Mouse (Mus musculus) ovary, adult 2 months (tissue): ENCODE data around the gene Cnbd2. TPM values are rescaled to one million over a fixed set of nuclear protein-coding genes. Genes with fewer than 3 reads are reported as not detected.

ENCODE experiments used
- polyA plus RNA-seq: library from polyadenylated mRNA; depleted of rRNA; stranded (reverse); fragments of >200 nt; gene quantifications from 2 replicates; pipeline ENCODE4 v1.2.3, GENCODE M21; 2012; rRNA removed

The Cnbd2 gene
- polyA plus RNA-seq: 1.2 and 1.5 TPM in 2 replicates

GRCm38 (mm10) chr2:156312297-156312897 is at the start of gene Cnbd2, which contains the start of gene Scand1:
Cnbd2 (plus strand) TSS chr2:156312299.
Scand1 (minus strand) TSS chr2:156312704.

GRCm38 (mm10) chr2:156420694-156421380 is 108.7 kb downstream of the Cnbd2 start, which contains the start of gene Epb41l1:
Epb41l1 (plus strand) TSS chr2:156420909.

Other genes starting within 250 kb of the Cnbd2 start
- gene Spag4, start 247.1 kb upstream of the Cnbd2 start, polyA plus RNA-seq: 3.5 and 4.3 TPM in 2 replicates
- 100 and 120 TPM in 2 replicates for gene Cpne1, start 200.3 kb upstream of the Cnbd2 start, polyA plus RNA-seq
- 7.3 and 30.1 TPM in 2 replicates for gene Rbm12, start 200.3 kb upstream of the Cnbd2 start, polyA plus RNA-seq
- 0.69 and 1.3 TPM in 2 replicates for gene Gm28036, start 185.2 kb upstream of the Cnbd2 start, polyA plus RNA-seq
- gene Romo1, start 168.3 kb upstream of the Cnbd2 start, polyA plus RNA-seq: 334 and 385 TPM in 2 replicates
- 77.6 and 79.5 TPM in 2 replicates for gene Nfs1, start 168.1 kb upstream of the Cnbd2 start, polyA plus RNA-seq
- 64.9 and 70.8 TPM in 2 replicates for gene Rbm39, start 132.1 kb upstream of the Cnbd2 start, polyA plus RNA-seq
- gene Phf20, start 115.8 kb upstream of the Cnbd2 start, polyA plus RNA-seq: 29.2 and 32.2 TPM in 2 replicates
- gene Scand1, start 405 bp downstream of the Cnbd2 start, polyA plus RNA-seq: 289 and 408 TPM in 2 replicates
- 46.6 and 50.9 TPM in 2 replicates for gene Epb41l1, start 108.6 kb downstream of the Cnbd2 start, polyA plus RNA-seq
- 26.3 and 31.3 TPM in 2 replicates for gene Aar2, start 235.3 kb downstream of the Cnbd2 start, polyA plus RNA-seq